In the genomic region with DNA sequence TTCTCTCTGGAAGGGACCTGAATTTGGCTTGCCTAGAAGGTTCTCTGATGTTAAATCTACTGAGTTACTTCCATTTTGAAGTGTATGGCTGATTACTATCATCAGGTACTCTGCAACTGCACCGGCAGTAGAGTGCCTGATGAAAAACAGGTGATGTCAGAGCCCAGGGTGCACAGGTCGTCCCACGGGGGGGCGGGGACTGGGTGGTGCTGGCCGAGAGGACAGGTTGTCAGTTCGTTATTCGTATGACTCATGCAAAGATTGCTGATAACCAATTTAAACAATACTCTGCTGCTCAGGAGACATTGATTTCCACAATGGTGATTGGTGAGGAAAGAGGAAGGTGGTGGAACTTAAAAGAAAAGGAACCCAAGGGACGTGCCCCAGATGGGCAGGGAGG, we compare ENCODE assay signal across 29 mouse cellular contexts.
DNase-seq lines count a peak whose midpoint lies in the region; ATAC-seq and TF ChIP-seq lines count a peak whose summit lies in the region.
"Had no signal": no experiment of that assay in that cellular context is flagged by ENCODE, and none has a peak within 500 bp of the region (broad histone marks: within the 10 kb centered on the region; RNA-seq: fewer than 3 reads in every experiment).

No protein-coding gene starts in this region.

- no peak overlapping the region for H3K4me3 ChIP-seq in CH12.LX (replicated peaks in 1 of 3; ENCODE audit: low read depth in 2 of 3, low read length in 2 of 3, poor library complexity in 1 of 3)
- no peak overlapping the region for H3K4me3 ChIP-seq in intestine, embryonic 16.5 days (ENCODE audit: low read length)
- no peak overlapping the region for H3K4me3 ChIP-seq in stomach, postnatal 0 days (ENCODE audit: low read depth, low read length)
- no peak overlapping the region for H3K4me3 ChIP-seq in midbrain, embryonic 13.5 days (replicated peaks)
- H3K4me3 ChIP-seq: embryonic facial prominence, embryonic 15.5 days; heart, embryonic 13.5 days; hindbrain, embryonic 15.5 days; limb, embryonic 12.5 days; liver, embryonic 15.5 days; midbrain, embryonic 15.5 days; myocyte had no signal

- TF ChIP-seq POLR2A in CH12.LX (IDR thresholded peaks at IDR 0.05; ENCODE audit: low read depth, low read length), result no peak

- dilution Hi-C loops in CH12.LX (cut with MboI; ENCODE audit: extremely low pct_ligation_motif_present, extremely low pct_unique_long_range_greater_than_20kb, low sequenced_read_pairs), result no loop called here

- in situ Hi-C loops in CH12.LX (cut with MboI; ENCODE audit: low pct_ligation_motif_present, low pct_unique_long_range_greater_than_20kb, low sequenced_read_pairs), result no loop called here

- no peak for TF ChIP-seq RAD21 in CH12.LX (IDR thresholded peaks at IDR 0.05; ENCODE audit: low read depth, low read length)

- H3K9me3 ChIP-seq in CH12.LX (replicated peaks; ENCODE audit: low read length), result no peaks in the 10 kb centered on the region
- no peaks in the 10 kb centered on the region for H3K9me3 ChIP-seq in intestine, embryonic 16.5 days (ENCODE audit: control insufficient read depth, low read length)
- no peaks in the 10 kb centered on the region for H3K9me3 ChIP-seq in stomach, postnatal 0 days (ENCODE audit: control insufficient read depth, low read length)
- H3K9me3 ChIP-seq in midbrain, embryonic 13.5 days, result no peaks in the 10 kb centered on the region
- H3K9me3 ChIP-seq: embryonic facial prominence, embryonic 15.5 days; heart, embryonic 13.5 days; hindbrain, embryonic 15.5 days; limb, embryonic 12.5 days; liver, embryonic 15.5 days; midbrain, embryonic 15.5 days had no signal

- 55% methylated on average over 8 of the region's 8 CpGs for WGBS in intestine, embryonic 16.5 days
- 47% methylated on average over 8 of the region's 8 CpGs for WGBS in stomach, postnatal 0 days
- 94% methylated on average over 8 of the region's 8 CpGs for WGBS in midbrain, embryonic 13.5 days

- H3K9ac ChIP-seq in CH12.LX (ENCODE audit: insufficient read depth, low read depth), result no peak overlapping the region
- no peak overlapping the region for H3K9ac ChIP-seq in intestine, embryonic 16.5 days (ENCODE audit: low read depth, low read length)
- no peak overlapping the region for H3K9ac ChIP-seq in stomach, postnatal 0 days (ENCODE audit: low read length)
- no peak overlapping the region for H3K9ac ChIP-seq in midbrain, embryonic 13.5 days (replicated peaks)
- H3K9ac ChIP-seq: embryonic facial prominence, embryonic 15.5 days; heart, embryonic 13.5 days; hindbrain, embryonic 15.5 days; limb, embryonic 12.5 days; liver, embryonic 15.5 days; midbrain, embryonic 15.5 days had no signal

- peak; percentile 9 for DNase-seq in lung, postnatal 36 days
- no peak for DNase-seq in lung, postnatal 25 days (ENCODE audit: low spot score)
- DNase-seq in CH12.LX (ENCODE audit: extremely low read depth), result peak; percentile 22
- peak; percentile 92 for DNase-seq in stomach, postnatal 0 days (ENCODE audit: low spot score)
- no peak for DNase-seq in kidney, postnatal 25 days
- no peak for DNase-seq in left cerebral cortex, adult 9 months (ENCODE audit: low spot score in 2 of 2)
- DNase-seq: adrenal gland, postnatal 25 days; B cell, adult 2 months; cerebellum, adult 18-20 months; cerebellum, postnatal 25 days; heart, postnatal 36 days; kidney, adult 8-10 months; kidney, postnatal 36 days; layer of hippocampus, adult 9-11 months; right cerebral cortex, postnatal 14 days; thymus, postnatal 4 days had no signal

- H3K4me1 ChIP-seq in CH12.LX (ENCODE audit: control insufficient read depth in 1 of 2, insufficient read depth in 2 of 2), result peaks cover 0 to 13% of the 10 kb centered on the region in 2 experiments; a peak in 2 of 4 replicates
- H3K4me1 ChIP-seq in intestine, embryonic 16.5 days (ENCODE audit: control insufficient read depth, insufficient read depth, low read length), result no peaks in the 10 kb centered on the region; the same call in 1 of the 2 replicates
- no peaks in the 10 kb centered on the region for H3K4me1 ChIP-seq in stomach, postnatal 0 days (replicated peaks; ENCODE audit: control insufficient read depth, insufficient read depth)
- H3K4me1 ChIP-seq in midbrain, embryonic 13.5 days (replicated peaks), result no peaks in the 10 kb centered on the region
- H3K4me1 ChIP-seq: embryonic facial prominence, embryonic 15.5 days; heart, embryonic 13.5 days; hindbrain, embryonic 15.5 days; liver, embryonic 15.5 days had no signal

- no peak for TF ChIP-seq CTCF in CH12.LX (conservative IDR thresholded peaks at IDR 0.05 in 1 of 2, IDR thresholded peaks at IDR 0.05 in 1 of 2; ENCODE audit: low read depth in 2 of 2, low read length in 2 of 2)
- TF ChIP-seq CTCF in stomach, postnatal 0 days (IDR thresholded peaks at IDR 0.05; ENCODE audit: low read depth), result no peak

- no peaks in the 10 kb centered on the region for H3K79me2 ChIP-seq in CH12.LX (replicated peaks; ENCODE audit: control insufficient read depth, extremely low read depth, insufficient read depth, poor library complexity, severe bottlenecking)

- TF ChIP-seq EP300 in CH12.LX (IDR thresholded peaks at IDR 0.05; ENCODE audit: low read length), result no peak
- TF ChIP-seq EP300 in stomach, postnatal 0 days (optimal IDR thresholded peaks at IDR 0.05), result no peak

- H3K27me3 ChIP-seq in CH12.LX (replicated peaks), result no peaks in the 10 kb centered on the region
- no peaks in the 10 kb centered on the region for H3K27me3 ChIP-seq in intestine, embryonic 16.5 days (replicated peaks; ENCODE audit: control insufficient read depth, insufficient read depth, low read length)
- H3K27me3 ChIP-seq in stomach, postnatal 0 days (ENCODE audit: control insufficient read depth, insufficient read depth, low read length), result no peaks in the 10 kb centered on the region
- no peaks in the 10 kb centered on the region for H3K27me3 ChIP-seq in midbrain, embryonic 13.5 days
- H3K27me3 ChIP-seq: embryonic facial prominence, embryonic 15.5 days; heart, embryonic 13.5 days; hindbrain, embryonic 15.5 days; liver, embryonic 15.5 days; midbrain, embryonic 15.5 days had no signal

- H3K27ac ChIP-seq in CH12.LX (ENCODE audit: insufficient read depth, low read depth), result no peak overlapping the region
- H3K27ac ChIP-seq in intestine, embryonic 16.5 days (ENCODE audit: low read length), result peak overlapping the region; percentile 30; the same call in 1 of the 2 replicates
- 0 out of 2 replicates have a peak overlapping the region, but pooled peaks have one; percentile 24 for H3K27ac ChIP-seq in stomach, postnatal 0 days (replicated peaks)
- no peak overlapping the region for H3K27ac ChIP-seq in midbrain, embryonic 13.5 days
- H3K27ac ChIP-seq: embryonic facial prominence, embryonic 15.5 days; heart, embryonic 13.5 days; hindbrain, embryonic 15.5 days; limb, embryonic 12.5 days; liver, embryonic 15.5 days; midbrain, embryonic 15.5 days had no signal

- H3K36me3 ChIP-seq in CH12.LX (replicated peaks in 1 of 2; ENCODE audit: control insufficient read depth in 1 of 2, insufficient read depth in 1 of 2, low read length in 1 of 2), result no peaks in the 10 kb centered on the region
- no peaks in the 10 kb centered on the region for H3K36me3 ChIP-seq in intestine, embryonic 16.5 days (ENCODE audit: control insufficient read depth, insufficient read depth, low read length)
- no peaks in the 10 kb centered on the region for H3K36me3 ChIP-seq in stomach, postnatal 0 days (ENCODE audit: control insufficient read depth, insufficient read depth, low read length)
- H3K36me3 ChIP-seq in midbrain, embryonic 13.5 days, result no peaks in the 10 kb centered on the region
- H3K36me3 ChIP-seq: embryonic facial prominence, embryonic 15.5 days; heart, embryonic 13.5 days; hindbrain, embryonic 15.5 days; limb, embryonic 12.5 days; liver, embryonic 15.5 days; midbrain, embryonic 15.5 days had no signal

- peak; percentile 95 for ATAC-seq in intestine, embryonic 16.5 days
- peak; percentile 96 for ATAC-seq in stomach, postnatal 0 days (ENCODE audit: low FRiP score, low TSS enrichment)
- no peak for ATAC-seq in midbrain, embryonic 13.5 days
- ATAC-seq: activated CD4-positive, CD25-positive, alpha-beta regulatory T cell, adult 4 months; forebrain, embryonic 16.5 days; lung, postnatal 0 days; midbrain, embryonic 15.5 days; Patski had no signal

- H3K4me2 ChIP-seq in CH12.LX (ENCODE audit: insufficient read depth, low read depth, poor library complexity, severe bottlenecking), result peak overlapping the region; percentile 47; the same call in 1 of the 2 replicates
- no peak overlapping the region for H3K4me2 ChIP-seq in intestine, embryonic 16.5 days (ENCODE audit: low read depth, low read length)
- H3K4me2 ChIP-seq in stomach, postnatal 0 days (replicated peaks; ENCODE audit: low read depth), result no peak overlapping the region
- H3K4me2 ChIP-seq in midbrain, embryonic 13.5 days (replicated peaks), result no peak overlapping the region
- H3K4me2 ChIP-seq: embryonic facial prominence, embryonic 15.5 days; heart, embryonic 13.5 days; hindbrain, embryonic 15.5 days; limb, embryonic 12.5 days; liver, embryonic 15.5 days; midbrain, embryonic 15.5 days had no signal

TF ChIP-seq in CH12.LX, 34 proteins besides CTCF, POLR2A, EP300 and RAD21:
- TF ChIP-seq MAFK (IDR thresholded peaks at IDR 0.05; ENCODE audit: insufficient replicate concordance, low read length) (no peak), ETS1 (conservative IDR thresholded peaks at IDR 0.05; ENCODE audit: low read depth, low read length) (no peak), USF1 (IDR thresholded peaks at IDR 0.05; ENCODE audit: low read depth, low read length) (no peak)

Comparison
In these comparisons a context has a peak if more than half of its experiments do, and no peak if none do; other contexts are left out.
1. DNase-seq: peak in lung, postnatal 36 days (single experiment), CH12.LX (single experiment) and stomach, postnatal 0 days (single experiment); none in lung, postnatal 25 days (single experiment), kidney, postnatal 25 days (0 of 2) and left cerebral cortex, adult 9 months (0 of 2).
2. H3K27ac ChIP-seq: peak in intestine, embryonic 16.5 days (single experiment) and stomach, postnatal 0 days (single experiment); none in CH12.LX (single experiment) and midbrain, embryonic 13.5 days (single experiment).